Mouse (Mus musculus): ENCODE measurements around the gene Dll4.

DNA sequence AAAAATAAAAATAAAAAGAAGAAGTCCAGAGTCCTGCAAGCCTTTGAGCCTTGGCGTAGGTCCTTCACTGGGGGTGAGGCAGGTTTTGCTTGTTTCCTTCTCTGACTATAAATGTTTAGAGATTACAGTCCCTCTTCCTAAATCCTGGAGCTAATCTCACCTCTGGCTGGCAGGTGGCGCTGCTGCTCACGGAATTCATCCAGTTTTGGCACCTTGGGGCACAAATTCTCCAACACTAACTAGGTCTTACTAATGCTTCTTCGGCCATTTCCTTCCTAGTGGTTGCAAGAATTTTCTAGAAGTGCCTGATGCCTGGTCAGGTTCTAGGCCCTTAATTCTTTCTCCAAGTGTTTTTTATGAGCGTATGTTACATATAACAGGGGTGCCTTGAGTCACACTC, 27.3 kb upstream of the Dll4 start:
- TF ChIP-seq CTCF (IDR thresholded peaks at IDR 0.05; ENCODE audit: low read depth) = peak; percentile 82
- TF ChIP-seq EP300 (optimal IDR thresholded peaks at IDR 0.05) = no peak
